Mouse (Mus musculus) CD4-positive, CD25-positive, alpha-beta regulatory T cell, adult 2 months (primary cell): ENCODE data around the gene Rasl10a.

ENCODE experiments used
- DNase-seq: peaks from one replicate; pipeline ENCODE4 v3.0.0-alpha.2; 2012; ENCODE audit warnings: low read depth, low spot score

The Rasl10a gene

GRCm38 (mm10) chr11:5057856-5058641 is at the start of gene Rasl10a:
Rasl10a (plus strand) TSS chr11:5058128.
- peak; percentile 56 for DNase-seq

- no peak for DNase-seq
Observed at GRCm38 (mm10) chr11:5008867-5009266, 49.1 kb upstream of the Rasl10a start.

- no peak for DNase-seq
Observed at GRCm38 (mm10) chr11:5009354-5010074, 48.4 kb upstream of the Rasl10a start.

- no peak for DNase-seq
Observed at GRCm38 (mm10) chr11:5010205-5010604, 47.7 kb upstream of the Rasl10a start.

- DNase-seq = no peak
Observed at GRCm38 (mm10) chr11:5011480-5011879, 46.4 kb upstream of the Rasl10a start.

GRCm38 (mm10) chr11:5012213-5012715 is 45.7 kb upstream of the Rasl10a start:
- DNase-seq = no peak

- peak; percentile 44 for DNase-seq
Observed at GRCm38 (mm10) chr11:5015720-5016119, 42.2 kb upstream of the Rasl10a start.

GRCm38 (mm10) chr11:5016286-5016685 is 41.6 kb upstream of the Rasl10a start:
- DNase-seq = no peak

- DNase-seq = no peak
Observed at GRCm38 (mm10) chr11:5017506-5017905, 40.4 kb upstream of the Rasl10a start.

- DNase-seq = no peak
Observed at GRCm38 (mm10) chr11:5025108-5025507, 32.8 kb upstream of the Rasl10a start.

- DNase-seq = no peak
Observed at GRCm38 (mm10) chr11:5028228-5028627, 29.7 kb upstream of the Rasl10a start.

- DNase-seq = no peak
Observed at GRCm38 (mm10) chr11:5032706-5033105, 25.2 kb upstream of the Rasl10a start.

- DNase-seq = no peak
Observed at GRCm38 (mm10) chr11:5033136-5033535, 24.8 kb upstream of the Rasl10a start.

GRCm38 (mm10) chr11:5035421-5035820 is 22.5 kb upstream of the Rasl10a start:
- DNase-seq = no peak

- DNase-seq = no peak
Observed at GRCm38 (mm10) chr11:5037146-5037854, 20.6 kb upstream of the Rasl10a start.

GRCm38 (mm10) chr11:5040585-5040984 is 17.3 kb upstream of the Rasl10a start:
- no peak for DNase-seq

GRCm38 (mm10) chr11:5041144-5041780 is 16.7 kb upstream of the Rasl10a start:
- DNase-seq = no peak

GRCm38 (mm10) chr11:5042645-5043381 is 15.1 kb upstream of the Rasl10a start:
- DNase-seq = no peak

GRCm38 (mm10) chr11:5046321-5046926 is 11.5 kb upstream of the Rasl10a start:
- DNase-seq = no peak

GRCm38 (mm10) chr11:5051629-5052028 is 6.3 kb upstream of the Rasl10a start:
- DNase-seq = no peak
